Mouse (Mus musculus): ENCODE measurements around the gene Eral1. TPM values are rescaled to one million over a fixed set of nuclear protein-coding genes. Genes with fewer than 3 reads are reported as not detected.

Gene Eral1
- polyA plus RNA-seq, 1 experiment from 2014 or later: 32.4 TPM

DNA sequence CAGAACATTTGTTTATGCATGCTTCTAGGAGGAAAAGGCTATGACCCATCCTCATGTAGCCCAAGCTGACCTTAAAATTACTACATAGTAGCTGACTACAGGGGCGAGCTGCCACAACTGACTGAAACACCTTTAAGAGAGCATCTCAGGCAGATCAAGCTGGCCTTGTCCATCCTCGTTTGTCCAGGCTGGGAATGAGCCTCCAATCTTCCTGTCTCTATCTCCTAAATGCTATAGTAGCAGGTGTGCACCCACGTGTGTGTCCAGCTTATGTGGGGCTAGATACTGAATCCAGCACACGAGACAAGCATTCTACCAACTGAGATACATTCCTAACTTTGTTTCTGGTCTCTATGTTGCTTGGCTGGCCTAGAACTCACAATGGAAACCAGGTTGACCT, 5.5 kb downstream of the Eral1 start:
- ATAC-seq (replicated peaks; ENCODE audit: low FRiP score, low TSS enrichment, low read depth): no peak

DNA sequence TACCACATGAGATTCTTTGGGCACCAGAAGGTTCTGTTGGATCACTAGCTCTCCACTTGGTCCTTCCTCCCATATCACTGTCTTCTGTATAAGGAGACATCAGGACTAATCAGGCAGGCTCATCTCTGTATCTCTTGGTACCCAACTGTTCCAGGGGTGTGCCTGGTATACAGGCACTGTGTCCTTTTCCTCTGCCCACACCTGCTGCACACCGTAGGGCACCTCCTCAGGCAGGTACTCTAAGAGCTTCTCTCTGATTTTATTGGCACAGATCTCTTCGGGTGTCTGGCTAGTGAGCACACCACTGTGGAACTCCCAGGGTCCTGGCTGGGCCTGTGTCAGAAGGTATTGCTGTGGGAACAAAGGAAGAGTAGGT, 5.9 kb downstream of the Eral1 start:
- ATAC-seq (replicated peaks; ENCODE audit: low FRiP score, low TSS enrichment, low read depth) (no peak; the same call in 1 of the 2 replicates), DNase-seq (ENCODE audit: low spot score) (no peak)
- H3K4me1 ChIP-seq (replicated peaks; ENCODE audit: control insufficient read depth, insufficient read depth, low read length): no peaks in the 10 kb centered on the region
- peaks cover 59% of the 10 kb centered on the region for H3K36me3 ChIP-seq (ENCODE audit: control insufficient read depth, insufficient read depth, low read length)
- H3K9ac ChIP-seq (ENCODE audit: low read length): no peak overlapping the region
- H3K4me3 ChIP-seq (ENCODE audit: low read depth, low read length): no peak overlapping the region
- H3K27me3 ChIP-seq (replicated peaks; ENCODE audit: control insufficient read depth, insufficient read depth, low read length): no peaks in the 10 kb centered on the region
- H3K27ac ChIP-seq (ENCODE audit: low read depth): no peak overlapping the region
- no peak overlapping the region for H3K4me2 ChIP-seq (ENCODE audit: low read length)
- WGBS: 81% methylated on average over 2 of the region's 2 CpGs
- H3K9me3 ChIP-seq (ENCODE audit: control insufficient read depth, low read length): no peaks in the 10 kb centered on the region

More for the DNA sequence above, 5.5 kb downstream of the Eral1 start:
- no peak overlapping the region for H3K4me3 ChIP-seq (ENCODE audit: low read depth, low read length)
- peaks cover 59% of the 10 kb centered on the region for H3K36me3 ChIP-seq (ENCODE audit: control insufficient read depth, insufficient read depth, low read length)
- H3K4me2 ChIP-seq (ENCODE audit: low read length): no peak overlapping the region
- DNase-seq (ENCODE audit: low spot score): no peak
- no peaks in the 10 kb centered on the region for H3K9me3 ChIP-seq (ENCODE audit: control insufficient read depth, low read length)
- no peaks in the 10 kb centered on the region for H3K4me1 ChIP-seq (replicated peaks; ENCODE audit: control insufficient read depth, insufficient read depth, low read length)
- H3K27ac ChIP-seq (ENCODE audit: low read depth): no peak overlapping the region
- H3K27me3 ChIP-seq (replicated peaks; ENCODE audit: control insufficient read depth, insufficient read depth, low read length): no peaks in the 10 kb centered on the region
- 85% methylated on average over 4 of the region's 4 CpGs for WGBS
- no peak overlapping the region for H3K9ac ChIP-seq (ENCODE audit: low read length)

DNA sequence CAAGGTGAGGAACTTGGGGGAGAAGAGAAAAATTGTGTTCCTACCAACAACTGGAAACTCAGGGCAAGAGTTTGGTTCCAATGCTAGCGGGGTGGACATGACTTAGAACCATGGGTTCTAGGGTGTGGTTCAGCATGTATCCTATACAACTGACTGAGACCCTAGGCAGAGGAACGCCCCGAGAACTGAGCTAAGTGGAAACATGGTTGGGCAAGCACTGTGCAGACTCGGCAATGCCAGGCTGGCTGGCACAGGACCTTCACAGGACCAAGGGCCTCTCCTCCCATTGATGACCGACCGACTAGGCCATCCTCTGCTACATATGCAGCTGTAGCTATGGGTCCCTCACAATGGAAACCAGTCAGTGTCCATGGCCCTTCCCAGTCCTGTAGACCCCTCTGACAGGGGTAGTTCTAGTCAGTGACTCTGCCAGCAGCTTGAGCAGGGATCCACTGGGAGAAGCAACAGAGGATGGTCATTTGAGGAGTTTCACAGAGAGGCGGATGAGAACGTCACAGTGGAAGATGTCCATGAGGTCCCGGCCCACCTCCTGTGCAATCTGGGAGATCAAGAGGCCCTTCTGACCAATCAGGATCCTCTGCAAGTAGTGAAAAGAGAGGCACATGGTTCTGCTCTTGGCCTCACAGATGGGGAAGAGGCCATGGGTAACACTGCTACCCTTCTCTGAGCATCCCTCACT, 6.5 kb downstream of the Eral1 start:
- H3K36me3 ChIP-seq (ENCODE audit: control insufficient read depth, insufficient read depth, low read length): peaks cover 59% of the 10 kb centered on the region
- DNase-seq (ENCODE audit: low spot score) (no peak), ATAC-seq (replicated peaks; ENCODE audit: low FRiP score, low TSS enrichment, low read depth) (no peak)
- H3K4me3 ChIP-seq (ENCODE audit: low read depth, low read length): no peak overlapping the region
- H3K27me3 ChIP-seq (replicated peaks; ENCODE audit: control insufficient read depth, insufficient read depth, low read length): no peaks in the 10 kb centered on the region
- H3K27ac ChIP-seq (ENCODE audit: low read depth): no peak overlapping the region
- no peaks in the 10 kb centered on the region for H3K4me1 ChIP-seq (replicated peaks; ENCODE audit: control insufficient read depth, insufficient read depth, low read length)
- no peaks in the 10 kb centered on the region for H3K9me3 ChIP-seq (ENCODE audit: control insufficient read depth, low read length)
- WGBS: 95% methylated on average over 9 of the region's 9 CpGs
- no peak overlapping the region for H3K9ac ChIP-seq (ENCODE audit: low read length)
- no peak overlapping the region for H3K4me2 ChIP-seq (ENCODE audit: low read length)

DNA sequence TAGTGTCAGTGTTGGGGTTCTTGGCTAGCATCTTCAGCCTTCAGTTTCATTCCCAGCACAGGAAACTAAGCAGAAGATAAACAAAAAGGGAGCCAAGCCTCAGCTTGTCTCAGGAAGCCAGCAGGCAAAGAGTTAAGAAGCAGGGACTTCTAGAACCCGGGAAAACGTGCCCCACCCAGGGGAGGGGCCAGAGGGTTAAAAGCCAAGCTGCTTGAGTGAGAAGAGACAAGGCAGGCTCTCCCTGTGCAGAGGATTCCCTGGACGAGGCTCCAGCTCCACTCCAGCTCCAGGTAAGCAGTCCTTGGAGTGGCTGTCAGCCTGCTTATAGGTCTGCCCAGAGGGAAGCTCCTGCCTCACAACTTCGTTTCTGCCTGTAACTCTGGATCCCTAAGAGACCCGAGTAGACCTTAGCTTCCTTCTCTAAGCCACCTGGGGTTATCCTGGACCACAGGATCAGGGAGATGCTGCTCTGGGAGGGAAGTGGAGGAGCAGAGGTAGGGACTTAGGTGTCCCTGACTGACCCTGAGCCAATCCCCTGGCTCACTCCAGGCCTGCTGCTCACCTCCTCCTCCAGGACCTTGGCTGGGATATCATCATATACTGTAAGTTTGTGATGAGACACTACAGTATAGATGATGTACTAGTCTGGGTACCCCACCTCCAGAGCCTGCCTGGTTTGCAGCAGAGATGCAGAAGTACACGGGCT, 7.6 kb downstream of the Eral1 start:
- no peak for ATAC-seq (replicated peaks; ENCODE audit: low FRiP score, low TSS enrichment, low read depth)
- no peaks in the 10 kb centered on the region for H3K9me3 ChIP-seq (ENCODE audit: control insufficient read depth, low read length)
- no peaks in the 10 kb centered on the region for H3K4me1 ChIP-seq (replicated peaks; ENCODE audit: control insufficient read depth, insufficient read depth, low read length)
- DNase-seq (ENCODE audit: low spot score): no peak
- H3K4me3 ChIP-seq (ENCODE audit: low read depth, low read length): no peak overlapping the region
- peaks cover 53% of the 10 kb centered on the region for H3K36me3 ChIP-seq (ENCODE audit: control insufficient read depth, insufficient read depth, low read length)
- H3K9ac ChIP-seq (ENCODE audit: low read length): no peak overlapping the region
- no peak overlapping the region for H3K4me2 ChIP-seq (ENCODE audit: low read length)
- 28% methylated on average over 6 of the region's 6 CpGs for WGBS
- no peaks in the 10 kb centered on the region for H3K27me3 ChIP-seq (replicated peaks; ENCODE audit: control insufficient read depth, insufficient read depth, low read length)
- no peak overlapping the region for H3K27ac ChIP-seq (ENCODE audit: low read depth)

DNA sequence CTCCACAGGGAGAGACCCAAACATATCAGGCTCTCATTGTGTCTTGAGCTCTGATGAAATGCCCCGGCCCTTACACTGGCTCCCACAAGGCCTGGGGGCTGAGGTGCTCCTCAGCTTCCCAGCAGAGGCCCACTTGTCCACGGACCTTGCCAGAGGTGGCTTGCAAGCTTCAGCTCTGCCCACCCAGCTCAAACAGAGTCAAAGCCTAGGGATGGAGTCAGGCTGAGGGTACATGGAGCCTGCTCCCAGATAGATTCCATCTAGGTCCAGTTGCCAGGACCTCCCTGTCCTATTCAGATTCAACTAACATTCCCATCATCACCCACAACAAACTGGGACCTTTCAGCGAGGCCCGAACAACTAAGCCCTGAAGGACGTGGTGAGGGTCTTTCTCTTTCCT, 8.2 kb downstream of the Eral1 start:
- DNase-seq (ENCODE audit: low spot score): no peak
- 81% methylated on average over 5 of the region's 5 CpGs for WGBS
- H3K27ac ChIP-seq (ENCODE audit: low read depth): no peak overlapping the region
- no peak overlapping the region for H3K4me2 ChIP-seq (ENCODE audit: low read length)
- no peak overlapping the region for H3K4me3 ChIP-seq (ENCODE audit: low read depth, low read length)
- ATAC-seq (replicated peaks; ENCODE audit: low FRiP score, low TSS enrichment, low read depth): no peak
- H3K36me3 ChIP-seq (ENCODE audit: control insufficient read depth, insufficient read depth, low read length): peaks cover 46% of the 10 kb centered on the region
- no peak overlapping the region for H3K9ac ChIP-seq (ENCODE audit: low read length)
- H3K4me1 ChIP-seq (replicated peaks; ENCODE audit: control insufficient read depth, insufficient read depth, low read length): no peaks in the 10 kb centered on the region
- no peaks in the 10 kb centered on the region for H3K27me3 ChIP-seq (replicated peaks; ENCODE audit: control insufficient read depth, insufficient read depth, low read length)
- no peaks in the 10 kb centered on the region for H3K9me3 ChIP-seq (ENCODE audit: control insufficient read depth, low read length)

DNA sequence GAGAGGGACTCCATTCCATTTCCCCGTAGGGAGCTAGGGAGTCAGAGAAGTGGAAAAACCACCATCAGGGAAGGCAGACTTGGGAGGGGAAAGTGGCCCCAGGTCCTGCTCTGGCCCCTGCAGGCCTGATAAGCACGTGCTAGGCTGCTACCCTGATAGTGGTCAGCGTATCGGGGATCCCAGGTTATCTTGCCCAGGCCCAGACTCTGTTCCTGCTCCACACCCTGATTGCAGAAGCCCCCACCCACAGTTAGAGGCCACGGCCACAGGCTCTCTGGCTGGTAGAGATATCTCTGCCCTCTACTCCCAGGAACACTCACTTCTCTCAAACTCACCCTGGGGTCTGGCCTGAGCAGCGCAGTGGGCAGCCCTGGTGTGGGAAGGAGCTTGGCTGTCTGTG, 10.5 kb downstream of the Eral1 start:
- Histone ChIP-seq H3K27me3 (replicated peaks; ENCODE audit: control insufficient read depth, insufficient read depth, low read length) (no peaks in the 10 kb centered on the region), H3K9me3 (ENCODE audit: control insufficient read depth, low read length) (no peaks in the 10 kb centered on the region), H3K4me2 (ENCODE audit: low read length) (no peak overlapping the region), H3K36me3 (ENCODE audit: control insufficient read depth, insufficient read depth, low read length) (peaks cover 24% of the 10 kb centered on the region), H3K4me3 (ENCODE audit: low read depth, low read length) (no peak overlapping the region), H3K9ac (ENCODE audit: low read length) (no peak overlapping the region), H3K27ac (ENCODE audit: low read depth) (no peak overlapping the region), H3K4me1 (replicated peaks; ENCODE audit: control insufficient read depth, insufficient read depth, low read length) (no peaks in the 10 kb centered on the region)
- no peak for ATAC-seq (replicated peaks; ENCODE audit: low FRiP score, low TSS enrichment, low read depth)
- 73% methylated on average over 6 of the region's 6 CpGs for WGBS
- no peak for DNase-seq (ENCODE audit: low spot score)

DNA sequence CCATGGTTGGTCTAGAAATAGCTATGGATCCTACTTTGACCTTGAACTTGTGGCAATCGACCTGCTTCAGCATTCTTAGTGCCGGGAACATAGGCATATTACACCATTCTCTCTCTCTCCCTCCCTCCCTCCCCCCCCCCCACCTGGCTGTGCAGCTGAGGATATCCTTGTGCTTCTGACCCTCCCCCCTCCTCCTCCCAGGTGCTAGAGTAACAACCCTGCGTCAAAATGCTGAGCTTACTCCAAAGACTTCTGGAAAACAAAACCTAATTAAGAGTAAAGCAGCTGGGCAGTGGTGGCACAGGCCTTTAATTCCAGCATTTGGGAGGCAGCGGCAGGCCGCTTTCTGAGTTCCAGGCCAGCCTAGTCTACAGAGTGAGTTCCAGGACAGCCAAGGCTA, 11.1 kb downstream of the Eral1 start:
- 78% methylated on average over 5 of the region's 5 CpGs for WGBS
- no peak for DNase-seq (ENCODE audit: low spot score)
- Histone ChIP-seq H3K27me3 (replicated peaks; ENCODE audit: control insufficient read depth, insufficient read depth, low read length) (no peaks in the 10 kb centered on the region), H3K27ac (ENCODE audit: low read depth) (no peak overlapping the region), H3K9ac (ENCODE audit: low read length) (no peak overlapping the region), H3K4me1 (replicated peaks; ENCODE audit: control insufficient read depth, insufficient read depth, low read length) (no peaks in the 10 kb centered on the region), H3K9me3 (ENCODE audit: control insufficient read depth, low read length) (no peaks in the 10 kb centered on the region), H3K4me2 (ENCODE audit: low read length) (no peak overlapping the region), H3K36me3 (ENCODE audit: control insufficient read depth, insufficient read depth, low read length) (peaks cover 19% of the 10 kb centered on the region), H3K4me3 (ENCODE audit: low read depth, low read length) (no peak overlapping the region)
- ATAC-seq (replicated peaks; ENCODE audit: low FRiP score, low TSS enrichment, low read depth): no peak

DNA sequence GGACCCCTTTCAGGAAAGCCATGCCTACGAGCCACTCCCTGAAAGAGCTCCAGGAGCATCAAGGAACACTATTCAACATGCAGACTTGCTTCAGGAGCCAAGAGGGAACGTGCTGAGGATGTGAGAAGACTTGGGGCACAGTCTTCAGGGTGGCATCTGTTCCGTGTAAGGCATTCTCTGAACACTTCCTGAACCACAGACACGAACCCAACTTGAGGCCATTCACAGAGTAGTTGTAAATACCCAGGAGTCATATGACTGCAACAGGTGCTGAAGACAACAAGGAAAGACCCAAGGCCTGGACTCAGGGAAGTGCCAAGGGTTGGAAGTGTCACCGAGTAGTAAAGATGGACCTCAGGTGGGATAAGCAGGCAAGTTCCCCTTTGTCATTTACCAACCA, 12.6 kb downstream of the Eral1 start:
- 71% methylated on average over 5 of the region's 5 CpGs for WGBS
- no peak for ATAC-seq (replicated peaks; ENCODE audit: low FRiP score, low TSS enrichment, low read depth)

DNA sequence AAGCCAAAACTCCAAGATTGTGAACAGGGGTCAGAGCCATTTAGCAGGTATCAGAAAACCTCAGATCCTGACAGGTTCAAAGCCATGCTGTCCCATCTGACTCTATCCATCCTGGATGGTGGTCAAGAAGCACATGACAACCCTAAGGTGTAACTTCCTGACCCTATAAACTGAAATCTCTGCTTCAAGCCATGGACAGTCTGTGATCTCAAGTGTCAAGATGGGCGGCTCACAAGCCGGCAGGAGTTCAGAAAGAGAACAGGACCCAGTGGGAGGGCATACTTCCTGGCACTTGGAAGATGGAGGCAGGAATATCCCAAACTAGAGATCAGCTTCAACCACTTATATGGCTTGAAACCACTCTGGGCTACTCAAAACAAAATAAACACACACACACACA, 13.5 kb downstream of the Eral1 start:
- WGBS: 61% methylated on average over 2 of the region's 2 CpGs
- Histone ChIP-seq H3K9me3 (ENCODE audit: control insufficient read depth, low read length) (no peaks in the 10 kb centered on the region), H3K4me1 (replicated peaks; ENCODE audit: control insufficient read depth, insufficient read depth, low read length) (no peaks in the 10 kb centered on the region), H3K4me2 (ENCODE audit: low read length) (no peak overlapping the region), H3K4me3 (ENCODE audit: low read depth, low read length) (no peak overlapping the region), H3K27ac (ENCODE audit: low read depth) (no peak overlapping the region), H3K27me3 (replicated peaks; ENCODE audit: control insufficient read depth, insufficient read depth, low read length) (no peaks in the 10 kb centered on the region), H3K36me3 (ENCODE audit: control insufficient read depth, insufficient read depth, low read length) (no peaks in the 10 kb centered on the region), H3K9ac (ENCODE audit: low read length) (no peak overlapping the region)
- DNase-seq (ENCODE audit: low spot score): no peak
- no peak for ATAC-seq (replicated peaks; ENCODE audit: low FRiP score, low TSS enrichment, low read depth)

More for the DNA sequence above, 12.6 kb downstream of the Eral1 start:
- Histone ChIP-seq H3K27me3 (replicated peaks; ENCODE audit: control insufficient read depth, insufficient read depth, low read length) (no peaks in the 10 kb centered on the region), H3K4me1 (replicated peaks; ENCODE audit: control insufficient read depth, insufficient read depth, low read length) (no peaks in the 10 kb centered on the region), H3K9me3 (ENCODE audit: control insufficient read depth, low read length) (no peaks in the 10 kb centered on the region), H3K27ac (ENCODE audit: low read depth) (no peak overlapping the region), H3K4me2 (ENCODE audit: low read length) (no peak overlapping the region), H3K4me3 (ENCODE audit: low read depth, low read length) (no peak overlapping the region), H3K36me3 (ENCODE audit: control insufficient read depth, insufficient read depth, low read length) (peaks cover 4% of the 10 kb centered on the region; the same call in 1 of the 2 replicates), H3K9ac (ENCODE audit: low read length) (no peak overlapping the region)
- no peak for DNase-seq (ENCODE audit: low spot score)

Measured in intestine, embryonic 14.5 days (tissue).